Mouse (Mus musculus): Measurements from ENCODE around the gene Dis3l2.

- TF ChIP-seq CTCF (IDR thresholded peaks at IDR 0.05; ENCODE audit: control insufficient read depth, insufficient read depth, low read length) = no peak
- no peak for TF ChIP-seq POLR2A (IDR thresholded peaks at IDR 0.05; ENCODE audit: borderline replicate concordance, control insufficient read depth, low read depth, low read length)
These were observed 230.0 kb downstream of the Dis3l2 start for GRCm38 (mm10) chr1:86933656-86934055.

Data from bone marrow, adult 2 months (tissue).